Mouse (Mus musculus) heart, adult 2 months (tissue): ENCODE results near the gene Nudt1.

Source experiments
- CTCF ChIP-seq: fragments of 200-600 bp; IDR thresholded peaks from 2 replicates; pipeline ENCODE4 v1.8.1; 2022; ENCODE audit warnings: antibody characterized with exemption, mild to moderate bottlenecking, moderate library complexity
- EP300 ChIP-seq: fragments of 200-500 bp; IDR thresholded peaks from 2 replicates; pipeline ENCODE4 v1.6.1; 2011; ENCODE audit warnings: low read depth, low read length, control low read depth; ENCODE audit not compliant: insufficient read depth
- POLR2A ChIP-seq: fragments of 200-500 bp; IDR thresholded peaks from 2 replicates; pipeline ENCODE4 v1.6.1; 2011; ENCODE audit warnings: mild to moderate bottlenecking, low read depth, low read length, control low read depth; ENCODE audit not compliant: insufficient read depth

- TF ChIP-seq POLR2A = no peak
- TF ChIP-seq CTCF = no peak
- TF ChIP-seq EP300 = no peak
These were observed 39.1 kb upstream of the Nudt1 start for GRCm38 (mm10) chr5:140282376-140282775.
